Mouse (Mus musculus) spleen, adult 2 months (tissue): ENCODE measurements at regions not wholly inside any gene's neighbourhood (a gene's known extent, or its start where the extent isn't known, plus 50 kb on each side); places are given as distances from the start of the nearest gene placed in this dataset.

Experiments
- CTCF ChIP-seq: fragments of 200-500 bp; IDR thresholded peaks from 2 replicates; pipeline ENCODE4 v1.5.1; 2011; ENCODE audit warnings: mild to moderate bottlenecking, inconsistent platforms; ENCODE audit not compliant: insufficient read depth, insufficient read length, insufficient replicate concordance; ENCODE audit errors: extremely low read depth
- POLR2A ChIP-seq: fragments of 200-500 bp; IDR thresholded peaks from 2 replicates; pipeline ENCODE4 v1.6.1; 2011; ENCODE audit warnings: low read depth, low read length, inconsistent platforms

- TF ChIP-seq CTCF (no peak), POLR2A (no peak)
Measured at GRCm38 (mm10) chr14:99475271-99475670, 176.8 kb downstream of the Klf5 start.
